Mouse (Mus musculus) lung, postnatal 14 days (tissue): ENCODE results near the gene Smpd3.
A peak's percentile ranks its signal among the peaks of the same experiment; 100 is the strongest.

Experiments
- DNase-seq: peaks from one replicate; pipeline ENCODE4 v3.0.0; 2021

Smpd3 gene

GRCm38 (mm10) chr8:106213959-106214358, 123.8 kb downstream of the Smpd3 start:
- no peak for DNase-seq

GRCm38 (mm10) chr8:106211421-106211820, 126.4 kb downstream of the Smpd3 start:
- DNase-seq = no peak

DNA sequence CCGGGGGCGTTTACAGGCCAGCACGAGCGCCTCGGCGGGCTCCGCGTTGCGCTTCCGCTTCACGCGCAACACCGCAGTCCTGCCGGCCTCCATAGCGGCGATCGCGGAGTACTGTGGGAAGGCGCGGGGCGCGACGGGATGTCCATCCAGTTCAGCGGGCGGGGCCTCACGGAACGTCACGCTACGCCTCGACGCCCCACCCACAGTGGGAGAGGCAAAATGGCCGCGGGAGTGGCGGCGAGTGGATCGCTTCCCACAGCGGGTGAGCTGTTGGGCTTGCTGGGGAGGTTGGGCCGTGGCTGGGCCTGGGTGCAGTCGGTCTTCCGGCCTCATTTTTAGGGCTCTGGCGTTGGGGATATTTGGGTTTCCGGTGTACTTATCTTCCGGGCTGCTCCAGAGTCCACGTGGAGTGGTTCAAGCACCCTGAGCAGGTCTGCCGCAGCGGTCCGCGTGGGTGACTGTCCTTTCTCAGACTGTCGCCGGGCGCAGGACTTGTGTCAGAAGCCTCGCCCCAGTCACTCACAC, 126.9 kb downstream of the Smpd3 start, which contains the start of the genes Slc7a6os and Prmt7:
Gene Slc7a6os, minus strand, starts transcription at position 115 of the 525 bp plus-strand sequence.
Gene Prmt7, plus strand, starts transcription at position 116 of the 525 bp plus-strand sequence.
- peak; percentile 95 for DNase-seq

- no peak for DNase-seq
Measured at GRCm38 (mm10) chr8:106210035-106210731, 127.6 kb downstream of the Smpd3 start.
